ENCODE assay signal across 20 mouse cellular contexts in the genomic region with DNA sequence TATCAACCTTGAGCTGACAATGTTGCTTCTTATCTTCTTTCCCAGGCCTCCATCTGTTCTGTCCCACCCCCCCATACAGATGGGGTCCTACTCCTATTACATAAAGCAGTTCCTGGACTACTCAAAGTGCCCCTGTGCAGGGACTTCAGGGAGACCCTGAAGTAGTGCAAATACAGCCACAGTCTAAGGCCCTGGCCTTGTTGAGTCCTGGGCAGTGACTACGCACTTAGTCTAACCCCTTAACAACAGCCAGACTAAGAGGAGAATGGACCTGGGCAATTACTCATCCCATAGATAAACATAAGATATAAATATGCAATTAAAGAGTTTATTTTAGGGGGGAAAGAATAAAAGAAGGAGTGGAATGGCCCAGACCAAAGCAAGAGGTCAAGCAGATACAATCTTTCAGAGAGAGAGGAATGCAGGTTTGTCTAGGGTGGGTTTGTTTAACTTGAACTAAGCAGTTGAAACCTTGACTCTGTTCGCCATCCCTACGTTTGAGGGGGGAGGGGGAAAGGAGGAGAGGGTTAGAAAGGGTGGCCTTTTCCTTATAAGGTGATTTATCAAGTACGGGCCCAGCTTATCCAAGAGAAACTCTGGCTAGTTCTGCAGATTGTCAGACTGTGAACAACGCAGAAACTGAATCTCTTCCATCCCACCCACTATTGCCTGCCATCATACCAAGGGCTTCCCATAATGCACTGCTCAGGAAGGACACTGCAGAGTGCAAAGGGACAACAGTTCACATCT. TPM values are rescaled to one million over a fixed set of nuclear protein-coding genes. Genes with fewer than 3 reads are reported as not detected.
A peak's percentile ranks its signal among the peaks of the same experiment; 100 is the strongest.
DNase-seq lines count a peak whose midpoint lies in the region; ATAC-seq and TF ChIP-seq lines count a peak whose summit lies in the region.
"Had no signal": no experiment of that assay in that cellular context is flagged by ENCODE, and none has a peak within 500 bp of the region (broad histone marks: within the 10 kb centered on the region; RNA-seq: fewer than 3 reads in every experiment).

No protein-coding gene starts in this region.

- no peak overlapping the region for H3K4me2 ChIP-seq in kidney, embryonic 14.5 days (replicated peaks; ENCODE audit: low read depth, low read length)
- H3K4me2 ChIP-seq in intestine, embryonic 14.5 days (ENCODE audit: low read length), result no peak overlapping the region
- no peak overlapping the region for H3K4me2 ChIP-seq in stomach, postnatal 0 days (replicated peaks; ENCODE audit: low read depth)
- H3K4me2 ChIP-seq: forebrain, embryonic 12.5 days; midbrain, embryonic 15.5 days; neural tube, embryonic 15.5 days had no signal

- ATAC-seq in kidney, embryonic 14.5 days (ENCODE audit: low FRiP score, low TSS enrichment), result peak; percentile 49; the same call in 1 of the 2 replicates
- peak; percentile 83 for ATAC-seq in intestine, embryonic 14.5 days (replicated peaks; ENCODE audit: low FRiP score, low TSS enrichment, low read depth)
- ATAC-seq in stomach, postnatal 0 days (ENCODE audit: low FRiP score, low TSS enrichment), result no peak
- ATAC-seq: hindbrain, postnatal 0 days; midbrain, embryonic 15.5 days had no signal

- no peaks in the 10 kb centered on the region for H3K4me1 ChIP-seq in kidney, embryonic 14.5 days (ENCODE audit: control insufficient read depth, insufficient read depth, low read length)
- peaks cover 40% of the 10 kb centered on the region for H3K4me1 ChIP-seq in intestine, embryonic 14.5 days (replicated peaks; ENCODE audit: control insufficient read depth, insufficient read depth, low read length)
- no peaks in the 10 kb centered on the region for H3K4me1 ChIP-seq in stomach, postnatal 0 days (replicated peaks; ENCODE audit: control insufficient read depth, insufficient read depth)

- H3K9me3 ChIP-seq in kidney, embryonic 14.5 days (ENCODE audit: control insufficient read depth, low read length), result no peaks in the 10 kb centered on the region
- no peaks in the 10 kb centered on the region for H3K9me3 ChIP-seq in intestine, embryonic 14.5 days (ENCODE audit: control insufficient read depth, low read length)
- no peaks in the 10 kb centered on the region for H3K9me3 ChIP-seq in stomach, postnatal 0 days (ENCODE audit: control insufficient read depth, low read length)
- H3K9me3 ChIP-seq: forebrain, embryonic 12.5 days; megakaryocyte, embryonic 14.5 days; midbrain, embryonic 15.5 days; neural tube, embryonic 15.5 days had no signal

- no peak for TF ChIP-seq EP300 in stomach, postnatal 0 days (optimal IDR thresholded peaks at IDR 0.05)

- no peaks in the 10 kb centered on the region for H3K27me3 ChIP-seq in kidney, embryonic 14.5 days (ENCODE audit: control insufficient read depth, insufficient read depth, low read length)
- no peaks in the 10 kb centered on the region for H3K27me3 ChIP-seq in intestine, embryonic 14.5 days (replicated peaks; ENCODE audit: control insufficient read depth, insufficient read depth, low read length)
- no peaks in the 10 kb centered on the region for H3K27me3 ChIP-seq in stomach, postnatal 0 days (ENCODE audit: control insufficient read depth, insufficient read depth, low read length)
- H3K27me3 ChIP-seq: forebrain, embryonic 12.5 days; midbrain, embryonic 15.5 days; neural tube, embryonic 15.5 days had no signal

- H3K36me3 ChIP-seq in kidney, embryonic 14.5 days (ENCODE audit: control insufficient read depth, insufficient read depth, low read length), result no peaks in the 10 kb centered on the region
- no peaks in the 10 kb centered on the region for H3K36me3 ChIP-seq in intestine, embryonic 14.5 days (ENCODE audit: control insufficient read depth, insufficient read depth, low read length)
- H3K36me3 ChIP-seq in stomach, postnatal 0 days (ENCODE audit: control insufficient read depth, insufficient read depth, low read length), result no peaks in the 10 kb centered on the region
- H3K36me3 ChIP-seq: forebrain, embryonic 12.5 days; midbrain, embryonic 15.5 days; neural tube, embryonic 15.5 days had no signal

- DNase-seq in kidney, adult 9 months, result no peak
- peak; percentile 50 for DNase-seq in NIH3T3 (ENCODE audit: low read depth)
- no peak for DNase-seq in intestine, embryonic 14.5 days (ENCODE audit: low spot score)
- DNase-seq in stomach, postnatal 0 days (ENCODE audit: low spot score), result no peak
- no peak for DNase-seq in left cerebral cortex, postnatal 10 days (ENCODE audit: extremely low spot score in 1 of 2, low spot score in 2 of 2)
- DNase-seq in adrenal gland, postnatal 36 days, result no peak
- DNase-seq: adrenal gland, adult 2 months; B cell, adult 2 months; cerebellum, adult 8-10 months; heart, adult 18-20 months; lung, postnatal 10 days; thymus, postnatal 14 days had no signal

- intact Hi-C loops in left cerebral cortex, postnatal 10 days (cut with DNase I), result loop anchor here (5.0 kb wide), 1 partner anchor 186 kb away; no protein-coding TSS in a partner anchor

- no peak overlapping the region for H3K4me3 ChIP-seq in kidney, embryonic 14.5 days (ENCODE audit: low read length)
- no peak overlapping the region for H3K4me3 ChIP-seq in intestine, embryonic 14.5 days (ENCODE audit: low read depth, low read length)
- H3K4me3 ChIP-seq in stomach, postnatal 0 days (ENCODE audit: low read depth, low read length), result no peak overlapping the region
- H3K4me3 ChIP-seq: forebrain, embryonic 12.5 days; megakaryocyte, embryonic 14.5 days; midbrain, embryonic 15.5 days; neural tube, embryonic 15.5 days had no signal

- H3K9ac ChIP-seq in kidney, embryonic 14.5 days (ENCODE audit: low read depth, low read length), result no peak overlapping the region
- no peak overlapping the region for H3K9ac ChIP-seq in intestine, embryonic 14.5 days (ENCODE audit: low read length)
- H3K9ac ChIP-seq in stomach, postnatal 0 days (ENCODE audit: low read length), result no peak overlapping the region
- H3K9ac ChIP-seq: forebrain, embryonic 12.5 days; liver, embryonic 14.5 days; midbrain, embryonic 15.5 days; neural tube, embryonic 15.5 days had no signal

- TF ChIP-seq CTCF in stomach, postnatal 0 days (IDR thresholded peaks at IDR 0.05; ENCODE audit: low read depth), result no peak

- no peak overlapping the region for H3K27ac ChIP-seq in kidney, embryonic 14.5 days (ENCODE audit: low read depth, low read length)
- peak overlapping the region; percentile 78 for H3K27ac ChIP-seq in intestine, embryonic 14.5 days (ENCODE audit: low read depth)
- 0 out of 2 replicates have a peak overlapping the region, but pooled peaks have one; percentile 18 for H3K27ac ChIP-seq in stomach, postnatal 0 days (replicated peaks)
- H3K27ac ChIP-seq: forebrain, embryonic 12.5 days; hindbrain, postnatal 0 days; kidney, postnatal 0 days; liver, embryonic 14.5 days; midbrain, embryonic 15.5 days; neural tube, embryonic 15.5 days had no signal

- 33% methylated on average over 5 of the region's 5 CpGs for WGBS in kidney, embryonic 14.5 days
- 28% methylated on average over 5 of the region's 5 CpGs for WGBS in intestine, embryonic 14.5 days
- WGBS in stomach, postnatal 0 days, result 18% methylated on average over 5 of the region's 5 CpGs

RNA-seq across cellular contexts. Expression of a gene that starts 44.9 kb away (rescaled TPM):
- 13.2 and 16.0 TPM in 2 replicates for polyA plus RNA-seq in kidney, embryonic 14.5 days (2014; fragmentation: Nextera tagmentation; extraction: Ambion mirVana)
- 20.1 and 20.9 TPM in 2 replicates for polyA plus RNA-seq in intestine, embryonic 14.5 days (2014; fragmentation: Nextera tagmentation; extraction: Ambion mirVana)
- polyA plus RNA-seq in stomach, postnatal 0 days (2015; fragmentation: Nextera tagmentation; extraction: Ambion mirVana), result 14.4 and 16.7 TPM in 2 replicates
- 100 to 1,000 TPM; 318 to 335 TPM for total RNA-seq in left cerebral cortex, postnatal 10 days (2021)
- 10 to 100 TPM in 1 of 2 experiments, 1 to 10 TPM in 1; 6.1 to 17.5 TPM for total RNA-seq in adrenal gland, postnatal 36 days (2021)
